Mouse (Mus musculus) neutrophil, adult 5-6 weeks (primary cell): ENCODE measurements around the gene Mpc2. TPM values are rescaled to one million over a fixed set of nuclear protein-coding genes. Genes with fewer than 3 reads are reported as not detected.
A peak's percentile ranks its signal among the peaks of the same experiment; 100 is the strongest.

Experiments used
- ATAC-seq: fragments of 151-379, 151-347 bp; 2 replicates; pipeline ENCODE4 v1.8.0; 2017; ENCODE audit warnings: mild to moderate bottlenecking, moderate TSS enrichment; ENCODE audit not compliant: insufficient number of reproducible peaks, poor library complexity, low FRiP score, severe bottlenecking; ENCODE audit errors: extremely low read depth
- total RNA-seq: library from RNA; stranded (forward); fragments of 200-1000 nt; gene quantifications from 2 replicates; pipeline ENCODE4 v1.2.3, GENCODE M21; 2017

Gene Mpc2
- total RNA-seq, 1 experiment from 2014 or later = 70.9 TPM

- ATAC-seq = no peak
These were observed 28.8 kb downstream of the Mpc2 start for GRCm38 (mm10) chr1:165489197-165489596.

DNA sequence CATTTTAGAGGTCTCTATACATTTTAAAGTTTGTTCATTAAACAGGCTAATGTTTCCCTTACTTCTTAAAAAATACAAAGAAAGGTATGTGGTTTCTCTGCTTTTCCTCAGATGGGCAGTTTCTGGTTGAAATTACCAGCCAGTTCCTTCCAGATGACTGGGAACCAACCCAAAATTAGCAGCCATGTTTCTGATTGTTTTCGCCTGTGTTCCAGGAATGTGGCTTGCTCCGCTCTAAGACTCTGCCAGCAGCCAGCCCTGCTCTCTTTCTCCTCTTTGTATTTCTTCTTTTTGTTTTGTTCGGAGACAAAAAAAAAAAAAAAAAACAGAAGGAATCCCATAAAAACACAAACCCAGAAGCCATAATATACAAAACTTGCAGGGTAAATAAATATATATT is 38.4 kb downstream of the Mpc2 start:
- ATAC-seq = no peak

- 0 out of 2 replicates have a peak, but pooled peaks have one; percentile 26 for ATAC-seq
These were observed 43.0 kb downstream of the Mpc2 start for GRCm38 (mm10) chr1:165503307-165504024.

DNA sequence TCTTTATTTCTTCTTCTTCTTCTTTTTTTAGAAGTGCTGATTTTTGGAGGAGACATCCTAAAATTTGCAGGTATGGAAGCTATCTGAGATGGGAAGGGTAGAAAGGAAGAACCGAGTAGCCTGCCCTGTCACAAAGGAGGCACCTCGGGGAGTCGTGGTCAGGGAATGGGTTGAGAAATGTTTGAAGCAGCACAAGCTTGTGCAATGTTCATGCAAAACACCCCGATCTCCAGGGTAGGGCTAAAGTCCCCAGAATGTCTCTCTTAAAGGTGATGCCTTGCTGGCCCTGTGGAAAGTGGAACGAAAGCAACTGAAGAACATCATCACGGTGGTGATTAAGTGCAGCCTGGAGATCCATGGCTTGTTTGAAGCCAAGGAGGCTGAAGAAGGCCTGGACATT is 45.9 kb downstream of the Mpc2 start:
- no peak for ATAC-seq

DNA sequence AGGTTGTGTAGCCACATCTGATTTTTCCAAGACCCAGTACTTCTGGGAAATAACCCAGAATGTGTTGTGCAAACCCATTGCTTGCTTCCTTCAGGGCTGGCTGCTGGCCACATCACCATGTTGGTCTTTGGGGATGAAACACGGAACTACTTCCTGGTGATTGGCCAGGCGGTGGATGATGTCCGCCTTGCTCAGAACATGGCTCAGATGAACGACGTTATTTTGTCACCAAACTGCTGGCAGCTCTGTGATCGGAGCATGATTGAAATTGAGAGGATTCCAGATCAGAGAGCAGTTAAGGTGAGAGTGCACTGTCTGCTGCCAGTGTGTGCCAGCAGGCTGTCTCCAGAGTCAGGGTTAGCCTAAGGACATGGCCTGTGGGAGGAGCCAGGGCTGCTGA is 49.7 kb downstream of the Mpc2 start:
- ATAC-seq = no peak

- no peak for ATAC-seq
These were observed 60.3 kb downstream of the Mpc2 start for GRCm38 (mm10) chr1:165520716-165521115.

Other genes with a start within 250 kb of the Mpc2 start
- 33.9 and 44.5 TPM in 2 replicates for gene Tiprl, start 223.6 kb upstream of the Mpc2 start, total RNA-seq
- gene Gpr161, start 164.8 kb upstream of the Mpc2 start, total RNA-seq = not detected in 2 replicates
- gene Dcaf6, start 162 bp upstream of the Mpc2 start, total RNA-seq = 22.0 and 34.5 TPM in 2 replicates
- 0.23 TPM in 1 of 2 replicates, not detected in the other for gene Adcy10, start 24.5 kb downstream of the Mpc2 start, total RNA-seq
- not detected in 2 replicates for gene Mpzl1, start 173.9 kb downstream of the Mpc2 start, total RNA-seq
- 371 and 393 TPM in 2 replicates for gene Rcsd1, start 249.1 kb downstream of the Mpc2 start, total RNA-seq